Mouse (Mus musculus) brown adipose tissue, adult 24 weeks (tissue): ENCODE measurements around the gene Tfcp2. TPM values are rescaled to one million over a fixed set of nuclear protein-coding genes. Genes with fewer than 3 reads are reported as not detected.

Source experiments
- H3K27ac ChIP-seq: fragments of 200-500 bp; replicated peaks from 2 replicates; pipeline ENCODE4 v1.5.1; 2012; ENCODE audit warnings: low read depth, mild to moderate bottlenecking, low read length
- H3K4me1 ChIP-seq: fragments of 200-500 bp; 2 replicates; pipeline ENCODE4 v1.6.1; 2012; ENCODE audit warnings: low read length, mixed read lengths; ENCODE audit not compliant: control insufficient read depth, insufficient read depth, insufficient read length
- H3K4me3 ChIP-seq: fragments of 200-500 bp; 2 replicates; pipeline ENCODE4 v1.5.1; 2012; ENCODE audit warnings: low read depth, mild to moderate bottlenecking, low read length, moderate library complexity; ENCODE audit not compliant: insufficient read depth
- polyA plus RNA-seq: library from polyadenylated mRNA; stranded (reverse); fragments of >200 nt; gene quantifications from 2 replicates; pipeline ENCODE4 v1.2.4, GENCODE M21; 2012; ENCODE audit not compliant: missing spikeins, insufficient read depth, insufficient read length

The Tfcp2 gene
- polyA plus RNA-seq, 1 experiment = 11.7 TPM

- no peak overlapping the region for H3K4me3 ChIP-seq
- no peak overlapping the region for H3K27ac ChIP-seq
- H3K4me1 ChIP-seq = no peaks in the 10 kb centered on the region
These were observed 72.9 kb downstream of the Tfcp2 start for GRCm38 (mm10) chr15:100478925-100479324.

- no peaks in the 10 kb centered on the region for H3K4me1 ChIP-seq
- H3K4me3 ChIP-seq = no peak overlapping the region
- no peak overlapping the region for H3K27ac ChIP-seq
These were observed 73.5 kb downstream of the Tfcp2 start for GRCm38 (mm10) chr15:100478351-100478750.

- H3K27ac ChIP-seq = no peak overlapping the region
- no peak overlapping the region for H3K4me3 ChIP-seq
- H3K4me1 ChIP-seq = no peaks in the 10 kb centered on the region
These were observed 77.8 kb downstream of the Tfcp2 start for GRCm38 (mm10) chr15:100473926-100474503.

DNA sequence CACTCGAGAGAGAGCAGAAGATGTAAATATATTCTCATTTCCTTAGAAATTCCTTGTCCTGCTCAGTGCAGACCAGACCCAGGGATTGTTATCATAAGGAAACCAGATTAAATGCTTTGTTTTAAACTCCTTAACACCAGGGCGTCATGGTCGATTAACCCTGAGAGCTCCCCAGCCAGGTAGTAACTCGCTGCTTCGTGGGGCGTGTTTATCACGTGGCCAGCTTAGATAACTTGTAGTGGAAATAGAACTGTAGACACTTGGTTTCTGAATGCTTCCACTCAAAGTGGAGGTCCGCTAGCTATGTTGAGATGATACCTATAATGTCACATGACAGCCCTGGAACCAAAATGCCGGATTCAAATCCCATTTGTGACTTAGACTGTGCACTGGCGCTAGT is 81.8 kb downstream of the Tfcp2 start:
- H3K27ac ChIP-seq = peak overlapping the region; percentile 88; the same call in 1 of the 2 replicates
- peak overlapping the region; percentile 87 for H3K4me3 ChIP-seq
- no peaks in the 10 kb centered on the region for H3K4me1 ChIP-seq

GRCm38 (mm10) chr15:100469189-100469545 is 82.6 kb downstream of the Tfcp2 start:
- H3K27ac ChIP-seq = peak overlapping the region; percentile 88
- no peaks in the 10 kb centered on the region for H3K4me1 ChIP-seq
- peak overlapping the region; percentile 87 for H3K4me3 ChIP-seq

- peak within 1 kb of the TSS; percentile 87 for H3K4me3 ChIP-seq
- no peaks in the 10 kb centered on the region for H3K4me1 ChIP-seq
- H3K27ac ChIP-seq = peak within 1 kb of the TSS; percentile 88
These were observed 83.3 kb downstream of the Tfcp2 start, which contains the start of gene Letmd1 for GRCm38 (mm10) chr15:100468295-100469188. TSS of gene Letmd1 (plus strand) at chr15:100469023.

GRCm38 (mm10) chr15:100467738-100468137 is 84.1 kb downstream of the Tfcp2 start:
- Histone ChIP-seq H3K4me3 (peak overlapping the region; percentile 87), H3K27ac (peak overlapping the region; percentile 52; the same call in 1 of the 2 replicates), H3K4me1 (no peaks in the 10 kb centered on the region)

GRCm38 (mm10) chr15:100465432-100465831 is 86.4 kb downstream of the Tfcp2 start:
- Histone ChIP-seq H3K4me3 (no peak overlapping the region), H3K4me1 (no peaks in the 10 kb centered on the region), H3K27ac (no peak overlapping the region)

- Histone ChIP-seq H3K4me3 (no peak overlapping the region), H3K4me1 (no peaks in the 10 kb centered on the region), H3K27ac (no peak overlapping the region)
These were observed 88.1 kb downstream of the Tfcp2 start for GRCm38 (mm10) chr15:100463712-100464111.

DNA sequence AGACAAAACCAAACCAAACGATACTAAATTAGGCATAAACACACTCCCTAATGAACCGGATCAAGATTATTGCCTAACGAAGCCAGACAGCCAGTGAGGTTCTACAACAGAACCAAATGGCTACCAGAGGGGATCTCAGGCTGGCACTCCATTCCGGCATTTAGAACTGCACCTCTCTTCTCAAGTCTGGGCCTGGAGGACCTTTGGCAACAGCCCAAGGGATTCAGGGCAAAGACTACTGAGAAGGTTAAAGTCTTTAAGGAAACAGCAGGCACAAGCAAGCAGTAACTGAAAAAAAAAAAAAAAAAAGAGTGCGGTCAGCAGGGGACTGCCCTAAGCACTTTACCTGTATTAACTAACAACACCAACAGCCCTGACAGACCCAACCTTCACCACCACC is 89.7 kb downstream of the Tfcp2 start:
- Histone ChIP-seq H3K4me1 (no peaks in the 10 kb centered on the region), H3K27ac (peak overlapping the region; percentile 26; the same call in 1 of the 2 replicates)

DNA sequence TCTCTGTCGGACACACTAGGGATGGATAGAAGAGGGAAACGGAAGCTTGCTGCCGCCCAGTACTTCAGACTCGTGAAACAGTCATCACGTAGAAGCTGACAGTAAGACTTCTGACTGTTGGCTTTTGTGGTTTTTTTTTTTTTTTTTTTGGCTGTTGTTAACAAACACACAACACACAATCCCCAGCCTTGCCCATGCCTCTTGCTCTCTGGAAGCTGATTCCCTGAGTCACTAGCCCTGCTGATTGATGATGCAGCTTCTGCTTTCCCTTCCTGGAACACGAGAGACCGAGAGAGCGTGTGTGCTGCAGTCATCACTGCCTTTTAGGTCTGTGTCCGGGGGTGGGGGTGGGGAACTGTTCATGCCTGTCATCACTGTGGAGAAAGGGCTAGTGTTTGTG is 90.2 kb downstream of the Tfcp2 start:
- H3K4me3 ChIP-seq = no peak overlapping the region
- peak overlapping the region; percentile 26; the same call in 1 of the 2 replicates for H3K27ac ChIP-seq
- no peaks in the 10 kb centered on the region for H3K4me1 ChIP-seq

More for the DNA sequence above, 89.7 kb downstream of the Tfcp2 start:
- no peak overlapping the region for H3K4me3 ChIP-seq

- Histone ChIP-seq H3K27ac (no peak overlapping the region), H3K4me3 (no peak overlapping the region), H3K4me1 (no peaks in the 10 kb centered on the region)
These were observed 90.9 kb downstream of the Tfcp2 start for GRCm38 (mm10) chr15:100460942-100461341.

DNA sequence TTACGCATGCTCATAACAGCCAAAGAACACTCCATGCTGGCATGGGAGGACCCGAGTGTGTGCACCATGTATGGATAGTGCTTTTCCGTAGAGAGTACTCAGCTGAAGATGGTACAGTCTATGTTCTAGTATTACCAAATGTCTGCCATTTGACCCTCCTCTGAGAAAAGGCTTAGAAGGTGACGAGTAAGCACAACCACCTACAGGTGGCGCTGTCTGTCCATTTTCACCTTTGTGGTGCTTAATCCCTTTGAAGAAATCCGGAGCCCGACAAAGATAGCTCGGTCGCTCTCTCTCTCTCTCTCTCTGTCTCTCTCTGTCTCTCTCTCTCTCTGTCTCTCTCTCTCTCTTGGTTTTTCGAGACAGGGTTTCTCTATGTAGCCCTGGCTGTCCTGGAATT is 93.8 kb downstream of the Tfcp2 start:
- H3K4me1 ChIP-seq = no peaks in the 10 kb centered on the region
- H3K27ac ChIP-seq = no peak overlapping the region
- no peak overlapping the region for H3K4me3 ChIP-seq

- Histone ChIP-seq H3K4me1 (no peaks in the 10 kb centered on the region), H3K27ac (no peak overlapping the region), H3K4me3 (no peak overlapping the region)
These were observed 94.5 kb downstream of the Tfcp2 start for GRCm38 (mm10) chr15:100457340-100457739.

DNA sequence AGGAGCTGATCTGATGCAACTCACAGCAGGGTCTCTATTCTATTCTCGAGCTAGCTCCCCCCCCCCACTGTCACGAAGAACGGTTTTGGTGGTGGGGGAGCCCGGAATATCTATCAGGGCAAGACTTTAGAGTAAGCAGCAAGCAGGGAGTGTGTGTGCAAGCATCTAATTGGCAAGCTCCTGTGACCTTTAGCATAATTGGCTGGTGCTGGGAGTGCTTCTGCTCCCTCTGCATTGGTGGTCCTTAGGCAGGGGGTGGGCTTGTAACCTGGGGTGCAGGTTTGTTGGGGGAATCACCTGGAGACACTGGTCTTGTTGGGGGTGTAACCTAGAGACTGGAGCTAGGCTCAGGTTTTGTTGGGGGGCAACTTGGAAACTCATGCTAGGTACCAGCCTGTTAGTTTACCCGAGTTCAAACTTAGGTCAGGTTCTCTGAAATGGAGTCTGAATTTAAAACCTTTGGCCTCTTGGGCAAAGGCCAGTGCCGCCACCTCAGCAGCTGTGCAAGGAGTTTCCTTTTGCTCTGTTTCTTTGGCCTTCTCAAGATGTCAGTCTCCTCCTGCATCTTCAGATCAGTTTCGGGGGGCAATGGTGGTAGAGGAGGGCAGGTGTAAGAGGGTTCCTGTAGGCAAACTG is 95.3 kb downstream of the Tfcp2 start:
- H3K4me1 ChIP-seq = no peaks in the 10 kb centered on the region
- no peak overlapping the region for H3K4me3 ChIP-seq
- 0 out of 2 replicates have a peak overlapping the region, but pooled peaks have one; percentile 21 for H3K27ac ChIP-seq
